In genomic region chr10:19849771-19850365, GRCm38 (mm10) we compare ENCODE assay signal across 7 mouse cellular contexts. TPM values are rescaled to one million over a fixed set of nuclear protein-coding genes. Genes with fewer than 3 reads are reported as not detected.
DNase-seq lines count a peak whose midpoint lies in the region; ATAC-seq and TF ChIP-seq lines count a peak whose summit lies in the region.

No protein-coding gene starts in this region.

- H3K4me2 ChIP-seq in heart, embryonic 14.5 days (ENCODE audit: low read length) = peak overlapping the region; percentile 99
- H3K4me2 ChIP-seq in liver, embryonic 16.5 days (ENCODE audit: low read depth, low read length) = peak overlapping the region; percentile 72

- no peaks in the 10 kb centered on the region for H3K9me3 ChIP-seq in heart, embryonic 14.5 days (ENCODE audit: control insufficient read depth, low read length)
- H3K9me3 ChIP-seq in liver, embryonic 16.5 days (replicated peaks; ENCODE audit: control insufficient read depth, low read length) = no peaks in the 10 kb centered on the region

- 3% methylated on average over 32 of the region's 32 CpGs for WGBS in liver, adult 2 months
- WGBS in heart, embryonic 14.5 days = 1% methylated on average over 30 of the region's 32 CpGs
- under 1% methylated on average over 32 of the region's 32 CpGs for WGBS in liver, embryonic 16.5 days (ENCODE audit: insufficient replicate concordance)

- peaks cover 28% of the 10 kb centered on the region for H3K27me3 ChIP-seq in liver, adult 2 months (ENCODE audit: control insufficient read depth, insufficient read depth, low read length)
- H3K27me3 ChIP-seq in heart, embryonic 14.5 days (ENCODE audit: control insufficient read depth, insufficient read depth, low read length) = peaks cover 58% of the 10 kb centered on the region
- H3K27me3 ChIP-seq in liver, embryonic 16.5 days (ENCODE audit: control insufficient read depth, insufficient read depth, low read depth, low read length) = peaks cover 49% of the 10 kb centered on the region

- DNase-seq in liver, adult 2 months (ENCODE audit: extremely low read depth, low read depth, low spot score) = no peak
- no peak for DNase-seq in liver
- DNase-seq in embryo, embryonic 10.5 days (ENCODE audit: low spot score) = peak; percentile 41
- peak; percentile 43 for DNase-seq in testis, postnatal 10 days (ENCODE audit: low spot score)
- no peak for DNase-seq in layer of hippocampus, adult 9-10 months (ENCODE audit: low spot score)

- TF ChIP-seq POLR2A in liver, adult 2 months (IDR thresholded peaks at IDR 0.05; ENCODE audit: extremely low read depth, insufficient read depth, low read length) = no peak

- TF ChIP-seq CTCF in liver, adult 2 months (IDR thresholded peaks at IDR 0.05; ENCODE audit: low read depth, low read length) = no peak

- peaks cover 2% of the 10 kb centered on the region; the same call in 1 of the 2 replicates for H3K4me1 ChIP-seq in liver, adult 2 months (ENCODE audit: control insufficient read depth, insufficient read depth, low read length)
- peaks cover 7 to 21% of the 10 kb centered on the region in 2 experiments; a peak in 2 of 4 replicates for H3K4me1 ChIP-seq in heart, embryonic 14.5 days (ENCODE audit: control insufficient read depth in 2 of 2, insufficient read depth in 2 of 2, low read length in 2 of 2)
- H3K4me1 ChIP-seq in liver, embryonic 16.5 days (ENCODE audit: control insufficient read depth, low read depth, low read length) = peaks cover 6% of the 10 kb centered on the region

- peak overlapping the region; percentile 9; the same call in 1 of the 2 replicates for H3K4me3 ChIP-seq in liver, adult 2 months (ENCODE audit: insufficient read depth, low read depth, low read length)
- peak overlapping the region; percentile 41 to 62 for H3K4me3 ChIP-seq in heart, embryonic 14.5 days (ENCODE audit: control insufficient read depth in 1 of 2, insufficient read depth in 1 of 2, low read depth in 1 of 2, low read length in 2 of 2)
- H3K4me3 ChIP-seq in liver, embryonic 16.5 days (ENCODE audit: low read depth, low read length) = peak overlapping the region; percentile 50

- no peak overlapping the region for H3K27ac ChIP-seq in liver, adult 2 months (replicated peaks; ENCODE audit: insufficient read depth, low read depth, low read length)
- no peak overlapping the region for H3K27ac ChIP-seq in heart, embryonic 14.5 days (replicated peaks in 1 of 2; ENCODE audit: control insufficient read depth in 1 of 2, insufficient read depth in 1 of 2, low read depth in 2 of 2, low read length in 2 of 2)
- H3K27ac ChIP-seq in liver, embryonic 16.5 days (ENCODE audit: low read length) = no peak overlapping the region

- H3K36me3 ChIP-seq in liver, adult 2 months (ENCODE audit: control insufficient read depth, insufficient read depth, low read length) = no peaks in the 10 kb centered on the region
- no peaks in the 10 kb centered on the region for H3K36me3 ChIP-seq in heart, embryonic 14.5 days (ENCODE audit: control insufficient read depth, insufficient read depth, low read length)
- H3K36me3 ChIP-seq in liver, embryonic 16.5 days (ENCODE audit: control insufficient read depth, insufficient read depth) = no peaks in the 10 kb centered on the region

- peak; percentile 43; the same call in 1 of the 2 replicates for ATAC-seq in heart, embryonic 14.5 days (ENCODE audit: insufficient number of reproducible peaks, insufficient read depth, low FRiP score, low read depth)
- ATAC-seq in liver, embryonic 16.5 days (ENCODE audit: low read depth) = peak; percentile 24; the same call in 1 of the 2 replicates

- no peaks in the 10 kb centered on the region for H3K79me2 ChIP-seq in liver, adult 2 months (ENCODE audit: control insufficient read depth, insufficient read depth, low read length)

- no peak overlapping the region for H3K9ac ChIP-seq in liver, adult 2 months (ENCODE audit: low read depth, low read length)
- H3K9ac ChIP-seq in heart, embryonic 14.5 days (ENCODE audit: low read length) = peak overlapping the region; percentile 65
- H3K9ac ChIP-seq in liver, embryonic 16.5 days (ENCODE audit: low read depth, low read length) = no peak overlapping the region

RNA-seq across cellular contexts. Expression of gene Slc35d3, which starts 1.4 kb away (rescaled TPM):
- not detected in 2 replicates for total RNA-seq in liver, adult 2 months (2014; rRNA removed)
- polyA plus RNA-seq in liver, adult 2 months (2012; rRNA removed) = 0.04 TPM in 1 of 2 replicates, not detected in the other
- 0.75 and 0.77 TPM in 2 replicates for polyA plus RNA-seq in heart, embryonic 14.5 days (2014; fragmentation: Nextera tagmentation; extraction: Ambion mirVana)
- polyA plus RNA-seq in liver, embryonic 16.5 days (2015; fragmentation: Nextera tagmentation; extraction: Ambion mirVana) = 1.6 and 1.7 TPM in 2 replicates

RNA-seq across cellular contexts. Expression of gene Pex7, which starts 57.6 kb away (rescaled TPM):
- 112 and 114 TPM in 2 replicates for total RNA-seq in liver, adult 2 months (2014; rRNA removed)
- 118 and 129 TPM in 2 replicates for polyA plus RNA-seq in liver, adult 2 months (2012; rRNA removed)
- 42.6 and 44.5 TPM in 2 replicates for polyA plus RNA-seq in heart, embryonic 14.5 days (2014; fragmentation: Nextera tagmentation; extraction: Ambion mirVana)
- 29.5 and 33.1 TPM in 2 replicates for polyA plus RNA-seq in liver, embryonic 16.5 days (2015; fragmentation: Nextera tagmentation; extraction: Ambion mirVana)

Comparison
In these comparisons a context has a peak if more than half of its experiments do, and no peak if none do; other contexts are left out.
1. DNase-seq: peak in embryo, embryonic 10.5 days (single experiment) and testis, postnatal 10 days (single experiment); none in liver, adult 2 months (single experiment), liver (single experiment) and layer of hippocampus, adult 9-10 months (single experiment).
2. Peak in every context shown above with its lines, with median percentiles within 50 percentile points of each other: H3K4me3 ChIP-seq.